Mouse (Mus musculus): Measurements from ENCODE around the gene Ugdh.
"Not testable (repeated sequence)": the region's sequence is repeated elsewhere in the genome, so short reads cannot be mapped to it uniquely, and the experiment has no call there.

Gene Ugdh

DNA sequence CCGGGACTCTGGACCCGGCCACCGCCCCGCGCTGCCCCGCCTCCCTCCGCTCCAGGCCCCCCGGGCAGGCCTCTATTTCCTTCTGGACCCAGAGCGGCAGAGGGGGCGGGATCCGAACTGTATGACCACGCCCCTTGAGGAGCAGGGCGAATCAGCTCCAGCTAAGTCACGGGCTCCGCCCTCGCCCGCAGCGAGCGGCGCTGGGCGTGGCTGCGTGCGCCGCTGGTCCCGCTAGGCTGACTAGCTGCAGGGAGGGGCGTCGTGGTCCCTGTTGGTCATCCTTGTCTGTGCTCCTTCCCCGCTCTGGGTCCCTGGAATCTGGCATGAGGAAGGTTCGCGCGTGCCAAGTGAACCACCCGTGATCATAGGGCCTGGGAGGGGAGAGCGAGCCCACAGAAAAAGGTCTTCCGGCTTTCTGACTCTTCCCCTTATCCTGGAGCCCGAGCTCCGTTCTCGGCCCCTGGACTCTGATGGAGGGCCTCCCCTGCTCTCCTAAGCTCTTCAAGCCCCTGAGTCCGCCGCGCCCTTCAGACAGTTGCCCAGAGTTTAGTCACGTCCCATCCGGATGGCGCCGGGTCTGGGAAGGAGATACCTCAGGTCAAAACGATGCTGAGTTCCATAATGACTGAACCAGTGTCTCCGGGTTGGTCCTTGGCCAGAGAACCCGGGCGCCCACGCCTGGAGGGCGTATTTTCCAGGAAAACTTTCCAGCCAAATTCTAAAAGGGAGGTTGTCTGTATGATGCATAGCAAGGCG is at the start of gene Ugdh:
TSS of gene Ugdh (minus strand) at position 144 of the 756 bp plus-strand sequence.
- peak; percentile 90 to 92 for DNase-seq (ENCODE audit: low spot score in 2 of 2)

DNA sequence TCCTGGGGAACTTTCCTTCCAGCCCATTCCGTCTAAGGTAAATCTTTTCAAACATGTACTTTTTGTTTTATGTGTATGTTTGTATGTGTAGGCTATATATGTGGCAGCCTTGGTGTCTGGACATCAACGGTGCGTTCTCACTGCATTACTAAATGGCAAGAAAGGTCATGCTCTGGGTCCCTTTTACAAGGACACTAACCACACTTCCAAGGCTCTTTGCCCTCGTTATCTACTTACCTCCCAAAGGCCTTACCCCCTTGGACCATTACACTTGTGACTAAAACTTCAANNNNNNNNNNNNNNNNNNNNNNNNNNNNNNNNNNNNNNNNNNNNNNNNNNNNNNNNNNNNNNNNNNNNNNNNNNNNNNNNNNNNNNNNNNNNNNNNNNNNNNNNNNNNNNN is 47.2 kb upstream of the Ugdh start:
- DNase-seq (ENCODE audit: low spot score in 2 of 2) = no peak

DNA sequence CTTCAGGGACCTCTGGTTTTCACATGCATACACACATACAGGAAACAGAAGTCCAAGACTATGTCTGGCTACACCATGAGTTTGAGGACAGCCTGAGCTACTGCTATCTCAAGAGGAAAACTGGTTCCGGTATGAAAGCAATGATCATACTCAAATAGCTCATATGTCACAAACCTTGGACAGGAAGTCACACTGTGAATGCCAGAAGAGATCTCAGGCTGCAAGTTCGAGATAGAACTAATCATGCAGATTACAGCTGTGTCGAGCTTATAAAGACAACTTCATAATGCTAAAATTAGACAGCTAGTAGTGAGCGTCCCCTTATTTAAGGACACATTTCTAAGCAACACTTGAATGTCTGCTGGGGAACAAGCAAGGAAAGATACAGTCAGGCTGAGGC is 44.8 kb upstream of the Ugdh start:
- DNase-seq (ENCODE audit: low spot score in 2 of 2) = no peak

- no peak for DNase-seq (ENCODE audit: low spot score in 2 of 2)
Measured at GRCm38 (mm10) chr5:65479681-65480445, 44.1 kb upstream of the Ugdh start.

- peak in 1 of 2 experiments; percentile 9 for DNase-seq (ENCODE audit: low spot score in 2 of 2)
Measured at GRCm38 (mm10) chr5:65478224-65478623, 42.5 kb upstream of the Ugdh start.

DNA sequence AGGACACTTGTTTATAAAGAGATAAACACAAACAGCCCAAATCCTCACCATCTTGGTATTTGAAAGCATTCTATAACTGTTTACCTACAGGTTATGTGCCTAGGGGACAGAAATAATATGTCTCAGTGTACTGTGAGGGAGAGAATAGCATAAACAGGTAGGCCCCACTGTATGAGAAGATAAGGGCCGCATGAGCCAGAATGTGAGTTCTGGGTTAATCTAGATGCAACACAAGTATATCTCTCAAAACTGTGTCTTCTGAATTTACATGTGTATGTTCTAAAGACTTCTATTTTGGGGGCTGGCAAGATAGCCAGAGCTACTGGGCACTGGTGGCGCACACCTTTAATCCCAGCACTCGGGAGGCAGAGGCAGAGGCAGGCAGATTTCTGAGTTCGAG is 41.0 kb upstream of the Ugdh start:
- DNase-seq (ENCODE audit: low spot score in 2 of 2) = not testable (repeated sequence)

DNA sequence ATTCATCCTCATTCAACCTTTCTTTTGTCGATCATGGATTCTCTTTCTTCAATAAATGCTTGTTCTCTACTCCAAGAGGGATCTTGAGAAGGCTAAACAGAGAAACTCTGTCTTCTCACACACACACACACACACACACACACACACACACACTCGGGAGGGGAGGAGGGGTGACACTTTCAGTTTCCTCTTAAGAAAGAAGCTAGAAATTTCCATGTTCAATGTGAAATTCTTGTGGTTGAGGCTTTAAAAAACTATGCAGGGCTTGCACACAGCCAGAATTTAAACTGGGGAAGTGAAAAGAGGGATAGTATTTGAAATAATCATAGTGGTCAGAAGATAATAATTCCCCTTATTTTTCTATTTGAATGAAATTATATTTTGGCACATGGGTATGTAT is 40.1 kb upstream of the Ugdh start:
- DNase-seq (ENCODE audit: low spot score in 2 of 2) = no peak

- DNase-seq (ENCODE audit: low spot score in 2 of 2) = no peak
Measured at GRCm38 (mm10) chr5:65469766-65470165, 34.0 kb upstream of the Ugdh start.

DNA sequence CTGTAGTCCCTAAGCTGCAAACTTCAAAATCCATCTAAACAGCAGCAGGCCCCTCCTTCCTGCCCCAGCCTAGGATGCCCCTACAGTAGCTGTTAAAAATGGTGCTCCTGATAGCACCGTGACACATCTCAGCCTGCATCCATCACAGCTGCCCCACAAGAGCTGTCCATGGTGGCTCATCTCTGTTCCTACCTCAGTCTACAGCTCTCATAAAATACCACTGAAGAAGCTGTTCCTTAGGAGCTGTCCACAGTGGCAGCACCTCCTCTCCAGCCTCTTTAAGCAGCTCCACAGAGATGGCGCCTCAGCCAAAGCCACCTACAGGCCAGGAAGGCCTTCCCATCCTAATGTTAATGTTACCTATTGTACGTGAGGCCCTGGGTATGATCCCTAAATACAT is 31.2 kb upstream of the Ugdh start:
- DNase-seq (ENCODE audit: low spot score in 2 of 2) = no peak

GRCm38 (mm10) chr5:65460361-65460760 is 24.6 kb upstream of the Ugdh start:
- no peak for DNase-seq (ENCODE audit: low spot score in 2 of 2)

GRCm38 (mm10) chr5:65459454-65459853 is 23.7 kb upstream of the Ugdh start:
- DNase-seq (ENCODE audit: low spot score in 2 of 2) = no peak

DNA sequence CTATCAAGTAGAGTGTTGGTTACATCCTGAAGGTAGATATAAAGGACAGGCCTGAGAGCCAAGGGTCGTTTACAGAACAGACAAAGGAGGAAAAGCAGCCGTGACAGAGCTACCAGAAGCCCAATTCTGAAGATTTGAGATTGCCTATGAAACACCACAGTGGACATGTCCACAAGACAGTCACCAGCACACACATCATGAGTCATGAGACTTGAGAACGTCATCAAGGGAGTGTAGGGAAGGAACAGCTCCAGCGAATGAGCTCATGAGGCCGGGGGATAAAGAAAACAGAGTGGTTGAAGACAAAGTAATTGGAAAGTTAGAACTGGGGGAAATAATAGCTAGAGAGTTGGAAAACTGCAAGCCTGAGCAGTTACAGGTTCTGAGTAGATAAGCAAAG is 22.1 kb upstream of the Ugdh start:
- no peak for DNase-seq (ENCODE audit: low spot score in 2 of 2)

GRCm38 (mm10) chr5:65457086-65457827 is 21.5 kb upstream of the Ugdh start:
- no peak for DNase-seq (ENCODE audit: low spot score in 2 of 2)

DNA sequence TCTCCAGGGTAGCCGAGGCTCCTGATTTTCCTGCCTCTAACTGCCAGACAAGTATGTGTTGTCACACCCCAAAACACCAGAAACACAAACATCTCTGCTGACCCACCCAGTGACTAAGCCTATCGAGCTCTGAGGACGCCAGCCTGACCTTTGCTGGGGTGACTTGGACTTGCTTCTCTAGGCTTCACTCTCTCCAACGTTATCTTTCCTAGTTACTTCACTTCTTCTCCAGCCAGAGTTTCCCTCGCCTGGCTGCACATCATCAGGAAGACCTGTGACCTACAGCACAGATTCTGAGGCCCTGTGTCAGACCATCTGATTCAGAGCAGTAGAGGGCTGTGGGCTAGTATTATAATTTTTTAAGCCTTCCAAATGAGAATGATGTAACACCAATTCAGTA is 19.0 kb upstream of the Ugdh start:
- DNase-seq (ENCODE audit: low spot score in 2 of 2) = no peak

DNA sequence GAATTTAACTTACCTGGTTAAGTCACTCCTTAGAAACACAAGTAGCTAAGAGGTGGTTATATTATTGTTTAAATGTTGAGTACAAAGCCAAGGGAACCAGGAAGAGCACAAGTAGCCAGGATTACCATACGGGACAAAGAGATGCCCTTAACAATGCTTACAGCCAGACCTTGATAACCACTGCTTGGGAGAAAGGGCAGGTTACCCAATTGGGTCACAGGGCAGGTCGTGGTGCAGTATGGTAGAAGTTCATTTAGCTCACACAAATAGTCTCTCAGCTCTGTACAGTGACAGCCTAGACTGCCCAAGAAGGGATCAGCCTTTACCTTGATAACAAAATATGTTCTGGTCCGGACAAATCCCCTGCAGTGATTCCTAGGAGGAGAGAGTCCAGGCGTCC is 13.2 kb upstream of the Ugdh start:
- no peak for DNase-seq (ENCODE audit: low spot score in 2 of 2)

GRCm38 (mm10) chr5:65447826-65448225 is 12.1 kb upstream of the Ugdh start:
- DNase-seq (ENCODE audit: low spot score in 2 of 2) = no peak

DNA sequence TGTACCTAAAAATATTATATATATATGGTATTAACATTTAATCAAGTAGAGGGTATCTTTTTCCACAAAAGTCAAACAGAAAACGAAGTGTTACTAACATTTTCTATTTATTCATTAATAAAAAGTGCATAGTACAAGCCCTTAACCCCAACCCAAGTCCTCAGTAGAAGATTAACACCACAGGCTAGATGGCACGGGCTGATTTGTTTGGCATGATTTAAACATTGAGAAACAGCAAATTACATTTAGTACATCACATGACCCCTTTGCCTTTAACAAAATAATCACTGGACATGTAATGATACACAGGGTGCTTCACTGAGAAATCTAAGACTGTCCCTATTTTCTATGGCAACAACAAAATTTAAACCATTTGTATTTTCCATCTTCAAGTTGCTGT is 11.0 kb upstream of the Ugdh start:
- no peak for DNase-seq (ENCODE audit: low spot score in 2 of 2)

DNA sequence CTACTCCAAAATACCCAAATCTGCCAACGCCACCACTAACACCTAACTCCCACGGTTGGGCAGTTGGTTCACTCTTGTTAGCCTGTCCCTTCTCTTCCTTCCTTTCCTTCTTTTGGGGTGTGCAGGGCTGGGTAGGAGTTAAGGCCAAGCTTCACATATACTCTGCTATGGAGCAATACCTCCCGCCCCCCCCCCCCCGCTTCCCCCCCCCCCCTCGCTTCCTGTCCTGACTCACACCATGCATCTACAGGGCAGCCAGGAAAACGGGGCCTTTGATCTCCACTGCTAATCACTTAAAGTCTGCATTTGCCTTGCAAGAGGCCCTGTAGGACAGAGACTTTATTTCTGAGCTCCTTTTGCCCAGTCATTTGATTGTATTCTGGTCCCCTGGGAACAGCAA is 9.2 kb upstream of the Ugdh start:
- DNase-seq (ENCODE audit: low spot score in 2 of 2) = no peak

GRCm38 (mm10) chr5:65438041-65438440 is 2.3 kb upstream of the Ugdh start:
- no peak for DNase-seq (ENCODE audit: low spot score in 2 of 2)

- no peak for DNase-seq (ENCODE audit: low spot score in 2 of 2)
Measured at GRCm38 (mm10) chr5:65435363-65435805, 365 bp downstream of the Ugdh start.

- DNase-seq (ENCODE audit: low spot score in 2 of 2) = no peak
Measured at GRCm38 (mm10) chr5:65434471-65435362, 1.0 kb downstream of the Ugdh start.

All from thymus, postnatal 10 days (tissue).